ENCODE assay signal across 10 mouse cellular contexts in genomic region chr8:106727241-106727835, GRCm38 (mm10). TPM values are rescaled to one million over a fixed set of nuclear protein-coding genes. Genes with fewer than 3 reads are reported as not detected.
DNase-seq lines count a peak whose midpoint lies in the region; ATAC-seq and TF ChIP-seq lines count a peak whose summit lies in the region.
"Had no signal": no experiment of that assay in that cellular context is flagged by ENCODE, and none has a peak within 500 bp of the region (broad histone marks: within the 10 kb centered on the region; RNA-seq: fewer than 3 reads in every experiment).

No protein-coding gene starts in this region.

- 0 out of 2 replicates have a peak, but pooled peaks cover 9% of the 10 kb centered on the region for H3K36me3 ChIP-seq in lung, postnatal 0 days (ENCODE audit: insufficient read depth, low read length)
- H3K36me3 ChIP-seq in forebrain, embryonic 10.5 days (replicated peaks), result peaks cover 35% of the 10 kb centered on the region
- H3K36me3 ChIP-seq in hindbrain, embryonic 16.5 days (ENCODE audit: control insufficient read depth, insufficient read depth, low read length), result no peaks in the 10 kb centered on the region
- H3K36me3 ChIP-seq in neural tube, embryonic 13.5 days, result no peaks in the 10 kb centered on the region

- no peaks in the 10 kb centered on the region for H3K9me3 ChIP-seq in lung, postnatal 0 days (ENCODE audit: low read length)
- no peaks in the 10 kb centered on the region for H3K9me3 ChIP-seq in forebrain, embryonic 10.5 days
- no peaks in the 10 kb centered on the region for H3K9me3 ChIP-seq in hindbrain, embryonic 16.5 days (ENCODE audit: control insufficient read depth, low read length)
- H3K9me3 ChIP-seq in neural tube, embryonic 13.5 days, result no peaks in the 10 kb centered on the region

- no peak overlapping the region for H3K9ac ChIP-seq in lung, postnatal 0 days (replicated peaks; ENCODE audit: low read depth)
- peak overlapping the region; percentile 51; the same call in 1 of the 2 replicates for H3K9ac ChIP-seq in hindbrain, embryonic 16.5 days (ENCODE audit: low read depth, low read length)
- H3K9ac ChIP-seq in neural tube, embryonic 13.5 days, result peak overlapping the region; percentile 53; the same call in 1 of the 2 replicates

- H3K27me3 ChIP-seq in lung, postnatal 0 days (replicated peaks; ENCODE audit: insufficient read depth, low read length), result no peaks in the 10 kb centered on the region
- H3K27me3 ChIP-seq in forebrain, embryonic 10.5 days (ENCODE audit: poor library complexity, severe bottlenecking), result peaks cover 26% of the 10 kb centered on the region
- H3K27me3 ChIP-seq in hindbrain, embryonic 16.5 days (replicated peaks; ENCODE audit: control insufficient read depth, insufficient read depth, low read length), result no peaks in the 10 kb centered on the region
- H3K27me3 ChIP-seq in neural tube, embryonic 13.5 days, result peaks cover 11% of the 10 kb centered on the region; the same call in 1 of the 2 replicates

- ATAC-seq in lung, postnatal 0 days, result no peak
- peak; percentile 68; the same call in 1 of the 2 replicates for ATAC-seq in hindbrain, embryonic 16.5 days
- peak; percentile 82; the same call in 1 of the 2 replicates for ATAC-seq in neural tube, embryonic 13.5 days (ENCODE audit: low read depth)

- no peak for TF ChIP-seq EP300 in lung, postnatal 0 days (IDR thresholded peaks at IDR 0.05)

- 0 out of 2 replicates have a peak overlapping the region, but pooled peaks have one; percentile 1 for H3K4me2 ChIP-seq in lung, postnatal 0 days (replicated peaks; ENCODE audit: low read depth, low read length)
- peak overlapping the region; percentile 50 for H3K4me2 ChIP-seq in hindbrain, embryonic 16.5 days (ENCODE audit: low read length)
- peak overlapping the region; percentile 46 for H3K4me2 ChIP-seq in neural tube, embryonic 13.5 days

- H3K4me3 ChIP-seq in lung, postnatal 0 days (ENCODE audit: low read depth, low read length), result no peak overlapping the region
- peak overlapping the region; percentile 31 for H3K4me3 ChIP-seq in forebrain, embryonic 10.5 days
- H3K4me3 ChIP-seq in hindbrain, embryonic 16.5 days (ENCODE audit: low read length), result peak overlapping the region; percentile 20
- peak overlapping the region; percentile 10 for H3K4me3 ChIP-seq in neural tube, embryonic 13.5 days

- H3K27ac ChIP-seq in lung, postnatal 0 days (ENCODE audit: low read length), result no peak overlapping the region
- peak overlapping the region; percentile 74 for H3K27ac ChIP-seq in forebrain, embryonic 10.5 days
- peak overlapping the region; percentile 69 for H3K27ac ChIP-seq in hindbrain, embryonic 16.5 days (ENCODE audit: low read depth, low read length)
- H3K27ac ChIP-seq in neural tube, embryonic 13.5 days (replicated peaks), result peak overlapping the region; percentile 74

- TF ChIP-seq CTCF in lung, postnatal 0 days (IDR thresholded peaks at IDR 0.05), result no peak

- WGBS in lung, postnatal 0 days, result 47% methylated on average over 16 of the region's 16 CpGs
- 16% methylated on average over 16 of the region's 16 CpGs for WGBS in forebrain, embryonic 10.5 days
- WGBS in hindbrain, embryonic 16.5 days, result 7% methylated on average over 16 of the region's 16 CpGs
- 13% methylated on average over 16 of the region's 16 CpGs for whole genome bisulfite sequencing in neural tube, embryonic 13.5 days

- no peaks in the 10 kb centered on the region for H3K4me1 ChIP-seq in lung, postnatal 0 days (ENCODE audit: insufficient read depth, low read depth, low read length)
- peaks cover 58% of the 10 kb centered on the region for H3K4me1 ChIP-seq in forebrain, embryonic 10.5 days
- H3K4me1 ChIP-seq in hindbrain, embryonic 16.5 days (ENCODE audit: control insufficient read depth, insufficient read depth, low read depth, low read length), result peaks cover 5% of the 10 kb centered on the region
- H3K4me1 ChIP-seq in neural tube, embryonic 13.5 days (replicated peaks), result peaks cover 34% of the 10 kb centered on the region

- DNase-seq in lung, postnatal 0 days (ENCODE audit: low spot score), result no peak
- no peak for DNase-seq in lung, postnatal 36 days
- peak; percentile 66 for DNase-seq in forebrain, embryonic 10.5 days (ENCODE audit: extremely low spot score, low spot score)
- no peak for DNase-seq in adipocyte (ENCODE audit: low spot score)
- DNase-seq in cerebellum, adult 11 months, result no peak
- DNase-seq in cerebellum, postnatal 25 days, result no peak
- DNase-seq: cerebellum, adult 11-12 months; gastrocnemius, postnatal 10 days had no signal

RNA-seq across cellular contexts. Expression of gene Tango6, which starts 44.5 kb away (rescaled TPM):
- polyA plus RNA-seq in lung, postnatal 0 days (2015; fragmentation: Nextera tagmentation; extraction: Ambion mirVana), result 3.5 and 3.7 TPM in 2 replicates
- polyA plus RNA-seq in forebrain, embryonic 10.5 days (2016; fragmentation: Nextera tagmentation; extraction: Ambion mirVana), result 14.9 and 15.0 TPM in 2 replicates
- 5.5 and 5.9 TPM in 2 replicates for polyA plus RNA-seq in hindbrain, embryonic 16.5 days (2015; fragmentation: Nextera tagmentation; extraction: Ambion mirVana)
- polyA plus RNA-seq in neural tube, embryonic 13.5 days (2015; fragmentation: Nextera tagmentation; extraction: Ambion mirVana), result 5.8 and 6.0 TPM in 2 replicates
